Mouse (Mus musculus) kidney, adult 2 months (tissue): ENCODE data around the gene Def6. TPM values are rescaled to one million over a fixed set of nuclear protein-coding genes. Genes with fewer than 3 reads are reported as not detected.

Experiments used
- DNase-seq: peaks from one replicate; pipeline ENCODE4 v3.0.0; 2021
- H3K27ac ChIP-seq: fragments of 200-500 bp; 2 replicates; pipeline ENCODE4 v1.5.1; 2012; ENCODE audit warnings: low read depth, low read length, control low read depth, inconsistent platforms; ENCODE audit not compliant: insufficient read depth
- H3K27me3 ChIP-seq: fragments of 200-500 bp; replicated peaks from 2 replicates; pipeline ENCODE4 v1.6.1; 2012; ENCODE audit warnings: mild to moderate bottlenecking, moderate library complexity, low read length, inconsistent platforms; ENCODE audit not compliant: control insufficient read depth, insufficient read depth
- H3K36me3 ChIP-seq: fragments of 200-500 bp; 2 replicates; pipeline ENCODE4 v1.6.1; 2012; ENCODE audit warnings: mild to moderate bottlenecking, moderate library complexity, low read length, inconsistent platforms; ENCODE audit not compliant: control insufficient read depth, insufficient read depth
- H3K4me1 ChIP-seq: fragments of 200-500 bp; 2 replicates; pipeline ENCODE4 v1.6.1; 2011; ENCODE audit warnings: low read length; ENCODE audit not compliant: control insufficient read depth, insufficient read depth
- H3K4me3 ChIP-seq: fragments of 200-500 bp; 2 replicates; pipeline ENCODE4 v1.5.1; 2011; ENCODE audit warnings: mild to moderate bottlenecking, low read depth, low read length, control low read depth; ENCODE audit not compliant: insufficient read depth
- CTCF ChIP-seq: fragments of 200-500 bp; conservative IDR thresholded peaks from 2 replicates; pipeline ENCODE4 v1.5.1; 2011; ENCODE audit warnings: low read depth, mild to moderate bottlenecking, control low read depth, low read length, moderate library complexity, mixed read lengths; ENCODE audit not compliant: insufficient read depth, insufficient read length
- POLR2A ChIP-seq: fragments of 200-500 bp; IDR thresholded peaks from one replicate; pipeline ENCODE4 v1.6.1; 2011; ENCODE audit warnings: low read depth, low read length, control low read depth
- WGBS: fragments of 180-500 bp; shearing (Covaris S2); methylation state at CpG from one replicate; pipeline ENCODE4 v1.1.7; 2018; 5-methylcytosine and 5-hydroxymethylcytosine counted together
- polyA plus RNA-seq: library from polyadenylated mRNA; depleted of rRNA; stranded (reverse); fragments of >200 nt; gene quantifications from 2 replicates; pipeline ENCODE4 v1.2.3, GENCODE M21; 2012; rRNA removed

Def6 gene
- 4.7 and 7.5 TPM in 2 replicates for polyA plus RNA-seq

- peak; percentile 83 for DNase-seq
- H3K27me3 ChIP-seq = no peaks in the 10 kb centered on the region
- H3K27ac ChIP-seq = peak within 1 kb of the TSS; percentile 71
- H3K4me1 ChIP-seq = no peaks in the 10 kb centered on the region
- H3K36me3 ChIP-seq = no peaks in the 10 kb centered on the region
- TF ChIP-seq CTCF (peak; percentile 63), POLR2A (no peak)
- WGBS = 13% methylated on average over 26 of the region's 26 CpGs
- H3K4me3 ChIP-seq = peak within 1 kb of the TSS; percentile 63
Measured at GRCm38 (mm10) chr17:28207591-28208313, at the start of gene Def6. Def6 (plus strand) TSS chr17:28207778.

- Histone ChIP-seq H3K4me3 (no peak overlapping the region), H3K4me1 (no peaks in the 10 kb centered on the region), H3K27ac (no peak overlapping the region), H3K36me3 (no peaks in the 10 kb centered on the region), H3K27me3 (no peaks in the 10 kb centered on the region)
- no peak for DNase-seq
- 45% methylated on average over 10 of the region's 10 CpGs for WGBS
- no peak for TF ChIP-seq POLR2A
- no peak for TF ChIP-seq CTCF
Measured at GRCm38 (mm10) chr17:28160361-28160760, 47.2 kb upstream of the Def6 start.

GRCm38 (mm10) chr17:28161310-28161881 lies 46.2 kb upstream of the Def6 start:
- TF ChIP-seq CTCF = no peak
- no peak for TF ChIP-seq POLR2A
- Histone ChIP-seq H3K4me1 (no peaks in the 10 kb centered on the region), H3K27me3 (no peaks in the 10 kb centered on the region), H3K36me3 (no peaks in the 10 kb centered on the region), H3K4me3 (no peak overlapping the region), H3K27ac (no peak overlapping the region)
- no peak for DNase-seq
- 41% methylated on average over 11 of the region's 11 CpGs for WGBS

GRCm38 (mm10) chr17:28163666-28164065 lies 43.9 kb upstream of the Def6 start:
- Histone ChIP-seq H3K27ac (no peak overlapping the region), H3K27me3 (no peaks in the 10 kb centered on the region), H3K4me3 (no peak overlapping the region), H3K36me3 (no peaks in the 10 kb centered on the region), H3K4me1 (no peaks in the 10 kb centered on the region)
- DNase-seq = peak; percentile 71
- 11% methylated on average over 6 of the region's 6 CpGs for WGBS
- TF ChIP-seq CTCF (peak; percentile 94; the same call in 1 of the 2 replicates), POLR2A (no peak)

- H3K36me3 ChIP-seq = no peaks in the 10 kb centered on the region
- no peaks in the 10 kb centered on the region for H3K27me3 ChIP-seq
- TF ChIP-seq CTCF (no peak), POLR2A (no peak)
- no peak for DNase-seq
- H3K4me3 ChIP-seq = no peak overlapping the region
- no peak overlapping the region for H3K27ac ChIP-seq
- WGBS = 80% methylated on average over 6 of the region's 6 CpGs
- no peaks in the 10 kb centered on the region for H3K4me1 ChIP-seq
Measured at GRCm38 (mm10) chr17:28170460-28171305, 36.9 kb upstream of the Def6 start.

GRCm38 (mm10) chr17:28172690-28173089 lies 34.9 kb upstream of the Def6 start:
- WGBS = 57% methylated on average over 9 of the region's 9 CpGs
- H3K27ac ChIP-seq = no peak overlapping the region
- no peaks in the 10 kb centered on the region for H3K36me3 ChIP-seq
- H3K4me1 ChIP-seq = peaks cover 4% of the 10 kb centered on the region
- no peak for DNase-seq
- TF ChIP-seq CTCF = no peak
- TF ChIP-seq POLR2A = no peak
- H3K4me3 ChIP-seq = no peak overlapping the region
- no peaks in the 10 kb centered on the region for H3K27me3 ChIP-seq
